Mouse (Mus musculus): ENCODE measurements at regions not wholly inside any gene's neighbourhood (a gene's known extent, or its start where the extent isn't known, plus 50 kb on each side); places are given as distances from the start of the nearest gene placed in this dataset.
"Not testable (repeated sequence)": the region's sequence is repeated elsewhere in the genome, so short reads cannot be mapped to it uniquely, and the experiment has no call there.

DNA sequence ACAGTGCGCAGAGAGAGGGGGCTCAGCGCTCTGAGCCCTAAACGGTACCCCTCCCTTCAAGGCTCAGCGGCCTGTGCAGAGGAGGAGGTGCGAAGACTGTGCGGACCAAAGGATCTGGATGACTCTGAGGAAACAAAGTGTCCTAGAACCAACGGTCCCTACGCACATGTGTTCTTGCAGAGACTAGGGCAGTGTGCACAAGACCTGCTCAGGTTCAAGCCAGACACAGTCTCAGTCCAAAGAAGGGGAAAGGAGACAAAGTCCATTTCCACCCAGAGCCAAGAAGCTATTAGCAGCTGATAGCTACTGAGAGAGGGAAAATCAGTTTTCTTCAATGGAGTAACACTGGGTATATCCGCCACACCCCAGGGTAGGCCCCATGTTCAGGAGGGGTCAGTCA is 89.9 kb downstream of the Sox2 start:
- Histone ChIP-seq H3K27ac (replicated peaks; ENCODE audit: low read depth, low read length) (no peak overlapping the region), H3K4me2 (ENCODE audit: low read depth, severe bottlenecking) (no peak overlapping the region), H3K9me3 (ENCODE audit: control insufficient read depth, low read length) (no peaks in the 10 kb centered on the region), H3K36me3 (ENCODE audit: control insufficient read depth, insufficient read depth, low read length) (no peaks in the 10 kb centered on the region), H3K4me3 (ENCODE audit: low read depth, low read length) (no peak overlapping the region), H3K27me3 (ENCODE audit: control insufficient read depth, insufficient read depth, low read length) (no peaks in the 10 kb centered on the region), H3K4me1 (ENCODE audit: control insufficient read depth, insufficient read depth, low read length) (no peaks in the 10 kb centered on the region), H3K9ac (ENCODE audit: low read length) (no peak overlapping the region)
- ATAC-seq (ENCODE audit: insufficient number of reproducible peaks, low FRiP score, low TSS enrichment, low read depth), result no peak
- WGBS, result 90% methylated on average over 9 of the region's 9 CpGs
- DNase-seq (ENCODE audit: low spot score), result no peak

DNA sequence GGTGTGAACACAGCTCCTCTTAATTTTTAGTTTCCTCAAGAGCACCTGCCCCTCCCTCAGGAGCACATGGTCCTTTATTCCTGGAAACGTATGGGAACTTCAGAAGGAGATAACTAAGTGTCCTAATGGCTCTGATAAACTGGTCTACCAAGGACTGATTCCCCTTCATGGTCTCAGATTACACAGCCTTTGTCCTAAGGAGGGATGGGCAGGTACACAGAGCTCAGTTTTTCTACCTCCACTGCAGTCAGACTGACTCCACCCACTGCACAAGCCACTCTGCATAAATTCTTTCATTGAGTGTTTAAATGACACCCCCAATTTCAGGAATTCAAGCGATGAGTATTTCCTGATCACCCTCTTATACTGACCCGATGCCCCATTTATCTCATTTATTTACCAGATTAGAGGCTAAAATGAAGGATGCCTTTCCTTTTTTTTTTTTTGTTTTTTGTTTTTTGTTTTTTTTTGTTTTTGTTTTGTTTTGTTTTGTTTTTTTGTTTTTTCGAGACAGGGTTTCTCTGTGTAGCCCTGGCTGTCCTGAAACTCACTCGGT is 95.1 kb downstream of the Sox2 start:
- ATAC-seq (ENCODE audit: insufficient number of reproducible peaks, low FRiP score, low TSS enrichment, low read depth), result no peak
- WGBS, result 73% methylated on average over 5 of the region's 5 CpGs

DNA sequence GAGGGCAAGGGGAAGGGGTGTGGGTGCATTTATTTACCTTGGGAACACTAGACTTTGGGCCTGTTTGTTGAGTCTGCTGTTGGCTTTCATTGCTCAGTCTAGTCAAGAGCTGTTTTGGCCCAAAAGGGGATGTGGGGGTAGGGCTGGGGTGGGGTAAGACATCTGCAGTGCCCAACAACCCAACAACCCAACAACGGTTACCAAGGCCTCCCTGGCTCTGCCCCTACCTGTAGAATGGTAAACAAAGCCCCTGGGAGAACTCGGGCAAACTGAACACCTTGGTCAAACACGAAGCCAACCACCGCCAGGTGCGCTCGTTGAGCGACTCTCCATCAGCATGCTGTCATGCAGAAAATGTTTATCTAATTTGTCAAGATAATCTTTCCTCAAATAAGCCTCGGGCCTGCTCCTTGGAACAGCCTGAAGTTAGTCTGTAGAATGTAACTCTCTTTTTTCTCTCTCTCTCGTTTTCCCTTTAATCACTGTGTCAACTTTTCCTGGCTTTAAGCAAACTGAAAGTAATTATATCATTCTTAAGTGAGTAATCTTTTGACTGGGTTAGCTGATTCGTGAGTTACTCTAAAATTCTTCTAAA is 97.4 kb downstream of the Sox2 start:
- Histone ChIP-seq H3K4me2 (ENCODE audit: low read depth, severe bottlenecking) (no peak overlapping the region), H3K4me1 (ENCODE audit: control insufficient read depth, insufficient read depth, low read length) (no peaks in the 10 kb centered on the region), H3K27ac (replicated peaks; ENCODE audit: low read depth, low read length) (no peak overlapping the region), H3K9ac (ENCODE audit: low read length) (no peak overlapping the region), H3K27me3 (ENCODE audit: control insufficient read depth, insufficient read depth, low read length) (no peaks in the 10 kb centered on the region), H3K36me3 (ENCODE audit: control insufficient read depth, insufficient read depth, low read length) (no peaks in the 10 kb centered on the region), H3K4me3 (ENCODE audit: low read depth, low read length) (no peak overlapping the region), H3K9me3 (ENCODE audit: control insufficient read depth, low read length) (no peaks in the 10 kb centered on the region)
- DNase-seq (ENCODE audit: low spot score) (no peak), ATAC-seq (ENCODE audit: insufficient number of reproducible peaks, low FRiP score, low TSS enrichment, low read depth) (no peak)
- 81% methylated on average over 10 of the region's 10 CpGs for WGBS

More for the DNA sequence above, 95.1 kb downstream of the Sox2 start:
- Histone ChIP-seq H3K4me3 (ENCODE audit: low read depth, low read length) (no peak overlapping the region), H3K9ac (ENCODE audit: low read length) (no peak overlapping the region), H3K27ac (replicated peaks; ENCODE audit: low read depth, low read length) (no peak overlapping the region), H3K4me1 (ENCODE audit: control insufficient read depth, insufficient read depth, low read length) (no peaks in the 10 kb centered on the region), H3K4me2 (ENCODE audit: low read depth, severe bottlenecking) (no peak overlapping the region), H3K27me3 (ENCODE audit: control insufficient read depth, insufficient read depth, low read length) (no peaks in the 10 kb centered on the region), H3K36me3 (ENCODE audit: control insufficient read depth, insufficient read depth, low read length) (no peaks in the 10 kb centered on the region), H3K9me3 (ENCODE audit: control insufficient read depth, low read length) (no peaks in the 10 kb centered on the region)
- DNase-seq (ENCODE audit: low spot score), result no peak

DNA sequence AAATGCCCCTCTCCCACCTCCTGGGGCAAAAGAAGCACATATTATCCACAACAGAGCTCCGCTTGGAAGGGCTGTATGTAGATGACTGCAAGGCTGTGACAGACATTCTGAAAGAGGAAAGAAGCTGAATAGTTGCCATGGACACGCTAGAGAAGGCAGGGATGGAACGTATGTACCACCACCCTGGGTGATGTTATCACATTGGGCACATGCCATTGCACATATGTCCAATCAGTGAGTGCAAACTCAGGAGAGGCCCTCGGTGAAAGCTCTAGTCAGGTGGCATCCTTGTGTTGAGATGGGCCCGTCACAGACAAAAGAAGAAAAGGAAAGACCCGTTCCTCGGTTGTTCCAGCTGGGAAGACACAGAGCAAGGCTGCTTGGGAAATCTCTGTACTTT is 99.8 kb downstream of the Sox2 start:
- no peak for ATAC-seq (ENCODE audit: insufficient number of reproducible peaks, low FRiP score, low TSS enrichment, low read depth)
- Histone ChIP-seq H3K9ac (ENCODE audit: low read length) (no peak overlapping the region), H3K27ac (replicated peaks; ENCODE audit: low read depth, low read length) (no peak overlapping the region), H3K27me3 (ENCODE audit: control insufficient read depth, insufficient read depth, low read length) (no peaks in the 10 kb centered on the region), H3K4me1 (ENCODE audit: control insufficient read depth, insufficient read depth, low read length) (no peaks in the 10 kb centered on the region), H3K9me3 (ENCODE audit: control insufficient read depth, low read length) (no peaks in the 10 kb centered on the region), H3K36me3 (ENCODE audit: control insufficient read depth, insufficient read depth, low read length) (no peaks in the 10 kb centered on the region), H3K4me3 (ENCODE audit: low read depth, low read length) (no peak overlapping the region), H3K4me2 (ENCODE audit: low read depth, severe bottlenecking) (no peak overlapping the region)
- WGBS, result 87% methylated on average over 7 of the region's 7 CpGs
- DNase-seq (ENCODE audit: low spot score), result no peak

DNA sequence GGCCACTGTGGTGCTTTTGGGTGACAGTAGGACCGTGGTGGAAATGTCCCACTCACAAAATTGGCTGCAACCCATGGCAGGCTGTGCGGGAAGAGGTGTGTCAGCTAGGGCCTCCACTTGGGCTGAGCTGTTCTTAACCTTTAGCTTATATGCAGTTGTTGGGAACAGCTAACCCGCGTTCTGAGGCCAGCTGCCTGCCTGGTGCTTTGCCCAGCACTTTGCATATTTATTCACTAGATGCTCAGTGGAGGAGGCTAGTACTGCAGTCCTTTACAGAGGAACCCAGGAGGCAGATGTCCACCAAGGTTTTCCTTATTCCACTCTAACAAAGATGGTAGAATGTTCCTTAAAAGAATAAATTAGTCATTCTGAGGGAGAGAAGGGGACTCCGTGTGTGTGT is 101.3 kb downstream of the Sox2 start:
- no peak overlapping the region for H3K9ac ChIP-seq (ENCODE audit: low read length)
- no peaks in the 10 kb centered on the region for H3K27me3 ChIP-seq (ENCODE audit: control insufficient read depth, insufficient read depth, low read length)
- 83% methylated on average over 5 of the region's 5 CpGs for WGBS
- no peaks in the 10 kb centered on the region for H3K36me3 ChIP-seq (ENCODE audit: control insufficient read depth, insufficient read depth, low read length)
- no peak for DNase-seq (ENCODE audit: low spot score)
- no peaks in the 10 kb centered on the region for H3K9me3 ChIP-seq (ENCODE audit: control insufficient read depth, low read length)
- no peak overlapping the region for H3K4me2 ChIP-seq (ENCODE audit: low read depth, severe bottlenecking)
- H3K27ac ChIP-seq (replicated peaks; ENCODE audit: low read depth, low read length), result no peak overlapping the region
- H3K4me3 ChIP-seq (ENCODE audit: low read depth, low read length), result no peak overlapping the region
- no peak for ATAC-seq (ENCODE audit: insufficient number of reproducible peaks, low FRiP score, low TSS enrichment, low read depth)
- no peaks in the 10 kb centered on the region for H3K4me1 ChIP-seq (ENCODE audit: control insufficient read depth, insufficient read depth, low read length)

DNA sequence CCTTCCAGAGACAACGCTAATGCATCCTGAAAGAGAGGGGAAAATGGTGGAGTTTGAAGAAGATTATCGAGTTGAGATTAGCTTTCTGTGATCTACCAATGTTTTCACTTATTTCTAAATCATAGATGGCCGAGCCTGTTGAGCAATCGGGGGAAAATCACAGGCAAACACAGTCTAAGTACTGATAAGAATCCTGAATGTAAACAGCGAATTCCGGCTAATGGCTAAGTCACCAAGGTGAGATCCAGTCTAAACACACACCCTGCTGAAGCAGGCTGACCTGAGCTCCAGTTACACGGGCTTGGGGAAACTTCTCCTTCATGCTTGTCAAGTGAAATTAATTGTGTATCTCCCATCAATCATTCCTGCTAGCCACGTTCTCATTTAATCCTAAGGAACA is 103.4 kb downstream of the Sox2 start:
- Histone ChIP-seq H3K36me3 (ENCODE audit: control insufficient read depth, insufficient read depth, low read length) (no peaks in the 10 kb centered on the region), H3K9me3 (ENCODE audit: control insufficient read depth, low read length) (no peaks in the 10 kb centered on the region), H3K27me3 (ENCODE audit: control insufficient read depth, insufficient read depth, low read length) (no peaks in the 10 kb centered on the region), H3K9ac (ENCODE audit: low read length) (no peak overlapping the region), H3K4me2 (ENCODE audit: low read depth, severe bottlenecking) (no peak overlapping the region), H3K4me1 (ENCODE audit: control insufficient read depth, insufficient read depth, low read length) (no peaks in the 10 kb centered on the region), H3K4me3 (ENCODE audit: low read depth, low read length) (no peak overlapping the region), H3K27ac (replicated peaks; ENCODE audit: low read depth, low read length) (no peak overlapping the region)
- ATAC-seq (ENCODE audit: insufficient number of reproducible peaks, low FRiP score, low TSS enrichment, low read depth) (no peak), DNase-seq (ENCODE audit: low spot score) (no peak)
- 34% methylated on average over 8 of the region's 8 CpGs for WGBS

DNA sequence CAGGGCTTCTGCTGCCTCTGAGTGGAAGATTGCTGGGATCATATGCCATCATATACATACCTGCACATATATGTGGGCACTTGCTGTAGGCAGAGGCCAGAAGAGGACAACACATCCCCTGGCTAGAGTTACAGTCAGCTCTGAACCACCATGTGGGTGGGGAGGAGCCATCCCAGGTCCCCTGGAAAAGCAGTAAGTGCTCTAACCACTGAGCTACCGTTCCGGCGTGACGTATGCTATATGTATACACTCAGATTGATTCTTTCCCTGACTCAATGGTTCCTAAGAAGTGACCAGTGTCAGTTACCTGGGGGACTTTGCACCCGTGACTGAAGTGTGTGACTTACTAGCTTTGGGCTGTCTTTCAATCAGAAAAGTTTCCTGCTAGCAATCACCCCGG is 104.6 kb downstream of the Sox2 start:
- H3K4me1 ChIP-seq (ENCODE audit: control insufficient read depth, insufficient read depth, low read length), result no peaks in the 10 kb centered on the region
- no peak overlapping the region for H3K9ac ChIP-seq (ENCODE audit: low read length)
- no peaks in the 10 kb centered on the region for H3K36me3 ChIP-seq (ENCODE audit: control insufficient read depth, insufficient read depth, low read length)
- no peak overlapping the region for H3K27ac ChIP-seq (replicated peaks; ENCODE audit: low read depth, low read length)
- no peak for DNase-seq (ENCODE audit: low spot score)
- H3K9me3 ChIP-seq (ENCODE audit: control insufficient read depth, low read length), result no peaks in the 10 kb centered on the region
- H3K4me3 ChIP-seq (ENCODE audit: low read depth, low read length), result no peak overlapping the region
- ATAC-seq (ENCODE audit: insufficient number of reproducible peaks, low FRiP score, low TSS enrichment, low read depth), result no peak
- WGBS, result 94% methylated on average over 6 of the region's 6 CpGs
- no peaks in the 10 kb centered on the region for H3K27me3 ChIP-seq (ENCODE audit: control insufficient read depth, insufficient read depth, low read length)
- no peak overlapping the region for H3K4me2 ChIP-seq (ENCODE audit: low read depth, severe bottlenecking)

DNA sequence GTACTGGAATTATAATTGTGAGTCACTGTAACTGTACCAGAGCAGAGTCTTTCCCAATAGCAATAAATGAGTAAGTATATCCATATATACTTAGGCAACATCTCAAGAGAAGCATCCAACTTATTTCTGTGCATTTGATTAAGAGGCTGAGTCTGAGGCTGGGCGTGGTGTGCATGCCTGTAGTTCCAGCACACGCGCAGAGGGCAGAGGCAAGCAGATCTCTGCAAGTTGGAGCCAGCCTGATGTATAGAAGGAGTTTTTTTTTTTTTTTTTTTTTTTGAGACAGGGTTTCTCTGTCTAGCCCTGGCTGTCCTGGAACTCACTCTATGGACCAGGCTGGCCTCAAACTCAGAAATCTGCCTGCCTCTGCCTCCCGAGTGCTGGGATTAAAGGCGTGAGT is 105.1 kb downstream of the Sox2 start:
- H3K36me3 ChIP-seq (ENCODE audit: control insufficient read depth, insufficient read depth, low read length); H3K4me3 ChIP-seq (ENCODE audit: low read depth, low read length); H3K9me3 ChIP-seq (ENCODE audit: control insufficient read depth, low read length); H3K4me2 ChIP-seq (ENCODE audit: low read depth, severe bottlenecking); H3K9ac ChIP-seq (ENCODE audit: low read length); H3K4me1 ChIP-seq (ENCODE audit: control insufficient read depth, insufficient read depth, low read length); DNase-seq (ENCODE audit: low spot score); H3K27ac ChIP-seq (replicated peaks; ENCODE audit: low read depth, low read length); ATAC-seq (ENCODE audit: insufficient number of reproducible peaks, low FRiP score, low TSS enrichment, low read depth); H3K27me3 ChIP-seq (ENCODE audit: control insufficient read depth, insufficient read depth, low read length): not testable (repeated sequence)
- 96% methylated on average over 5 of the region's 5 CpGs for WGBS

DNA sequence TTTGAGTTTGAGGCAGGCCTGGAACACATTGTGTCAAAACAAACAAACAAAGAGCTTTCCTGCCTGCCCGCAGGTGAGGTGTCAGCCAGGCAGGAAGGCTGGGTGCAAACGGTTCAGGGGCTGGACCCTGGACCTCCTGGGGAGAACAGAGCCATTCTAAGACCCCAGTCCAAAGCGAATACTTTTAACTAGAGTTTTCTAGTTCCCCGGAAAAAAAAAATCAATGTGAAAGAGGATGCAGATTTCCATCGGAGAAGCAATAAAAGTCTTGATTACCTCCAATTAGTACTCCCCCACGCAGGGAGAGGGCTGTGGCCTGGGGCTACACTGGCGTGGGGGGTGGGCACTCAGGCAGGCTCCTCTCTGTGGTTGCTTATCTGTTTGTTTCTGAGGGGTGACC is 106.4 kb downstream of the Sox2 start:
- H3K4me2 ChIP-seq (ENCODE audit: low read depth, severe bottlenecking), result no peak overlapping the region
- no peaks in the 10 kb centered on the region for H3K27me3 ChIP-seq (ENCODE audit: control insufficient read depth, insufficient read depth, low read length)
- H3K9ac ChIP-seq (ENCODE audit: low read length), result no peak overlapping the region
- ATAC-seq (ENCODE audit: insufficient number of reproducible peaks, low FRiP score, low TSS enrichment, low read depth) (no peak), DNase-seq (ENCODE audit: low spot score) (no peak)
- 6% methylated on average over 7 of the region's 7 CpGs for WGBS
- no peaks in the 10 kb centered on the region for H3K9me3 ChIP-seq (ENCODE audit: control insufficient read depth, low read length)
- no peaks in the 10 kb centered on the region for H3K4me1 ChIP-seq (ENCODE audit: control insufficient read depth, insufficient read depth, low read length)
- no peak overlapping the region for H3K4me3 ChIP-seq (ENCODE audit: low read depth, low read length)
- no peaks in the 10 kb centered on the region for H3K36me3 ChIP-seq (ENCODE audit: control insufficient read depth, insufficient read depth, low read length)
- no peak overlapping the region for H3K27ac ChIP-seq (replicated peaks; ENCODE audit: low read depth, low read length)

Measured in limb, embryonic 11.5 days (tissue).